Mouse (Mus musculus): Measurements from ENCODE around the gene Sgo1. TPM values are rescaled to one million over a fixed set of nuclear protein-coding genes. Genes with fewer than 3 reads are reported as not detected.
A peak's percentile ranks its signal among the peaks of the same experiment; 100 is the strongest.

Gene Sgo1
- total RNA-seq, 2 experiments from 2014 or later = 16.8 to 36.6 TPM

- ATAC-seq (replicated peaks; ENCODE audit: poor library complexity, severe bottlenecking) = no peak
Observed at GRCm38 (mm10) chr17:53655081-53655480, 34.1 kb downstream of the Sgo1 start.

- ATAC-seq (replicated peaks; ENCODE audit: poor library complexity, severe bottlenecking) = no peak
Observed at GRCm38 (mm10) chr17:53654596-53654995, 34.5 kb downstream of the Sgo1 start.

GRCm38 (mm10) chr17:53650251-53650661 lies 38.9 kb downstream of the Sgo1 start:
- ATAC-seq (replicated peaks; ENCODE audit: poor library complexity, severe bottlenecking) = no peak; the same call in 1 of the 2 replicates

- no peak for ATAC-seq (replicated peaks; ENCODE audit: poor library complexity, severe bottlenecking)
Observed at GRCm38 (mm10) chr17:53643360-53643759, 45.8 kb downstream of the Sgo1 start.

- ATAC-seq (replicated peaks; ENCODE audit: poor library complexity, severe bottlenecking) = no peak
Observed at GRCm38 (mm10) chr17:53631344-53631743, 57.8 kb downstream of the Sgo1 start.

- ATAC-seq (replicated peaks; ENCODE audit: poor library complexity, severe bottlenecking) = no peak
Observed at GRCm38 (mm10) chr17:53628131-53628530, 61.0 kb downstream of the Sgo1 start.

GRCm38 (mm10) chr17:53627497-53627896 lies 61.6 kb downstream of the Sgo1 start:
- ATAC-seq (replicated peaks; ENCODE audit: poor library complexity, severe bottlenecking) = no peak

GRCm38 (mm10) chr17:53626160-53626559 lies 63.0 kb downstream of the Sgo1 start:
- ATAC-seq (replicated peaks; ENCODE audit: poor library complexity, severe bottlenecking) = peak; percentile 59

Other genes with a start within 250 kb of the Sgo1 start
- not detected in 2 replicates for gene Efhb, start 226.0 kb downstream of the Sgo1 start, total RNA-seq (2014; fragmentation: Nextera tagmentation)
- gene Efhb, start 226.0 kb downstream of the Sgo1 start, total RNA-seq (2017) = not detected in 2 replicates
- gene Rab5a, start 210.1 kb downstream of the Sgo1 start, total RNA-seq (2014; fragmentation: Nextera tagmentation) = 29.6 and 38.1 TPM in 2 replicates
- gene Rab5a, start 210.1 kb downstream of the Sgo1 start, total RNA-seq (2017) = 53.5 and 55.0 TPM in 2 replicates
- not detected in 2 replicates for gene Pp2d1, start 149.9 kb downstream of the Sgo1 start, total RNA-seq (2014; fragmentation: Nextera tagmentation)
- gene Pp2d1, start 149.9 kb downstream of the Sgo1 start, total RNA-seq (2017) = not detected in 2 replicates
- gene Kat2b, start 122.5 kb downstream of the Sgo1 start, total RNA-seq (2014; fragmentation: Nextera tagmentation) = 35.1 and 51.5 TPM in 2 replicates
- gene Kat2b, start 122.5 kb downstream of the Sgo1 start, total RNA-seq (2017) = 30.5 and 35.9 TPM in 2 replicates
- not detected in 2 replicates for gene Sult1c2, start 157.0 kb upstream of the Sgo1 start, total RNA-seq (2014; fragmentation: Nextera tagmentation)
- not detected in 2 replicates for gene Sult1c2, start 157.0 kb upstream of the Sgo1 start, total RNA-seq (2017)

All from granulocyte monocyte progenitor cell, adult 5-6 weeks (primary cell).